ENCODE assay signal across 8 mouse cellular contexts in the genomic region with DNA sequence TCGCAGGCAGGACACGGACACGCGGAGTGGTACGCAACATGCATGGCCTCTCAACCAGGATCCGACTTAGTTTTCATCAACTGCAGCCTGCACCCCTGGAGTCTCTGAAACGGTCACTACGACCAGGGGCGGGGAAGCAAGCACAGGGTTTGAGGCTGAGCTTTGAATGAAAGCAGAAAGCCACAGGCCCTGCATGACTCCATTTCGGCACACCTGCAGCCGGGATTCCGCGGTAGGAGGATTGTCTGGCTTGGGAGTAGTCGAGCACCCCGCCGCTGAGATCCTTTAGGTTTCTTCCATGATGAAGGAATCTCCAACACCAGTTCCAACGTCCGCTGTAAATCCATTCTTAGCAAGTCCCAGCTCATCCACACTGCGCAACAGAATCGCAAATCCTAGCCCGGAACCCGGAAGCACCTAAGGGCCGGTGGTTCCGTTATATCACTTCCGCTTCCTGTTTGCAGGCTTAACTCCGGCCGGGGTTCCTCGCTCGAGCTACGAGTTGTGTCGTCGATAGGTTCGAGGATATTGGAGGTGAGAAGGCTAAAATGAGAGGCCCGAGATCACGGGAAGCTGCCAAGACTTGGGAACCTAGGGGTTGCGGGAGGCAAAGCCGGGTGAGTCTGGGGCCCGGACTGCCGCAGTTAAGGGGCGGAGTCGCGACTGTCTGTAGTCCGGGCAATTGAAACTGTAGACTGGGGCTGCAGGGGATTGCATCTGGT. TPM values are rescaled to one million over a fixed set of nuclear protein-coding genes. Genes with fewer than 3 reads are reported as not detected.
DNase-seq lines count a peak whose midpoint lies in the region; ATAC-seq lines count a peak whose summit lies in the region.

A gene (minus strand): TSS at position 408 of the 722 bp plus-strand sequence.

- peak within 1 kb of the TSS; percentile 97 for H3K4me2 ChIP-seq in hindbrain, embryonic 13.5 days

- H3K9me3 ChIP-seq in hindbrain, embryonic 13.5 days, result no peaks in the 10 kb centered on the region

- DNase-seq in R1 (ENCODE audit: low read depth, low spot score), result peak; percentile 91
- peak; percentile 78 for DNase-seq in cerebellum, adult 9-11 months
- DNase-seq in frontal cortex, postnatal 14 days (ENCODE audit: low spot score in 2 of 2), result peak; percentile 64 to 67
- peak; percentile 80 to 81 for DNase-seq in layer of hippocampus, postnatal 36 days
- DNase-seq in right cerebral cortex, adult 18-20 months, result peak; percentile 79
- DNase-seq in urinary bladder, postnatal 25 days (ENCODE audit: low spot score), result peak; percentile 68

- H3K4me1 ChIP-seq in hindbrain, embryonic 13.5 days (replicated peaks), result peaks cover 44% of the 10 kb centered on the region

- peaks cover 34% of the 10 kb centered on the region for H3K36me3 ChIP-seq in hindbrain, embryonic 13.5 days
- H3K36me3 ChIP-seq in macrophage (ENCODE audit: inconsistent target), result peaks cover 11% of the 10 kb centered on the region; the same call in 1 of the 2 replicates

- H3K27ac ChIP-seq in hindbrain, embryonic 13.5 days, result peak within 1 kb of the TSS; percentile 95
- peak within 1 kb of the TSS; percentile 83 for H3K27ac ChIP-seq in macrophage

- under 1% methylated on average over 43 of the region's 43 CpGs for WGBS in hindbrain, embryonic 13.5 days
- under 1% methylated on average over 43 of the region's 43 CpGs for WGBS in macrophage (ENCODE audit: missing documents)

- no peaks in the 10 kb centered on the region for H3K27me3 ChIP-seq in hindbrain, embryonic 13.5 days

- peak within 1 kb of the TSS; percentile 94 for H3K4me3 ChIP-seq in hindbrain, embryonic 13.5 days
- peak within 1 kb of the TSS; percentile 100 for H3K4me3 ChIP-seq in macrophage (ENCODE audit: inconsistent target)

- peak; percentile 18; the same call in 1 of the 2 replicates for ATAC-seq in hindbrain, embryonic 13.5 days (ENCODE audit: low FRiP score)

- H3K9ac ChIP-seq in hindbrain, embryonic 13.5 days, result peak within 1 kb of the TSS; percentile 94

- H3K79me2 ChIP-seq in macrophage (ENCODE audit: inconsistent target), result peaks cover 73% of the 10 kb centered on the region

RNA-seq across cellular contexts. Expression of the gene that starts here (rescaled TPM):
- 18.2 and 19.1 TPM in 2 replicates for polyA plus RNA-seq in hindbrain, embryonic 13.5 days (2015; fragmentation: Nextera tagmentation; extraction: Ambion mirVana)
- 10 to 100 TPM; 19.6 to 22.6 TPM for total RNA-seq in layer of hippocampus, postnatal 36 days (2021)
- total RNA-seq in macrophage (2018; cell fraction: chromatin; rRNA removed), result 100 to 1,000 TPM in 6 of 26 experiments, 10 to 100 TPM in 20; 25.0 to 118 (median 79.0) TPM
- total RNA-seq in macrophage (2018; cell fraction: cytosol; rRNA removed), result 10 to 100 TPM in 3 of 26 experiments, 1 to 10 TPM in 23; 1.8 to 11.3 (median 5.4) TPM
- total RNA-seq in macrophage (2018; cell fraction: nucleus; rRNA removed), result 10 to 100 TPM; 25.5 to 92.6 (median 49.5) TPM
- 3.5 to 12.0 TPM (median 6.0 TPM) in 3 replicates for polyA plus RNA-seq in macrophage (2018)

Comparison
In these comparisons a context has a peak if more than half of its experiments do, and no peak if none do; other contexts are left out.
1. Peak in every context shown above with its lines: DNase-seq, ATAC-seq, H3K4me3 ChIP-seq and H3K27ac ChIP-seq.